Mouse (Mus musculus): ENCODE results near the gene Fam227b. TPM values are rescaled to one million over a fixed set of nuclear protein-coding genes. Genes with fewer than 3 reads are reported as not detected.

The Fam227b gene
- polyA plus RNA-seq (2012; rRNA removed): 0.07 and 0.08 TPM in 2 replicates

- DNase-seq (ENCODE audit: low read depth): peak; percentile 68
Observed at GRCm38 (mm10) chr2:126151855-126152571, at the start of gene Fam227b, which contains the start of gene Dtwd1. Gene Fam227b, minus strand, starts transcription at chr2:126152004. Gene Dtwd1, plus strand, starts transcription at chr2:126152141.

GRCm38 (mm10) chr2:126198971-126199370, 47.2 kb upstream of the Fam227b start:
- no peak for DNase-seq (ENCODE audit: low read depth)

GRCm38 (mm10) chr2:126195631-126196356, 44.0 kb upstream of the Fam227b start:
- DNase-seq (ENCODE audit: low read depth): no peak

- DNase-seq (ENCODE audit: low read depth): no peak
Observed at GRCm38 (mm10) chr2:126192129-126192528, 40.3 kb upstream of the Fam227b start.

- DNase-seq (ENCODE audit: low read depth): no peak
Observed at GRCm38 (mm10) chr2:126191306-126191705, 39.5 kb upstream of the Fam227b start.

GRCm38 (mm10) chr2:126171427-126171826, 19.6 kb upstream of the Fam227b start:
- no peak for DNase-seq (ENCODE audit: low read depth)

GRCm38 (mm10) chr2:126166848-126167617, 15.2 kb upstream of the Fam227b start:
- DNase-seq (ENCODE audit: low read depth): no peak

GRCm38 (mm10) chr2:126166335-126166734, 14.5 kb upstream of the Fam227b start:
- DNase-seq (ENCODE audit: low read depth): no peak

- DNase-seq (ENCODE audit: low read depth): no peak
Observed at GRCm38 (mm10) chr2:126165277-126166018, 13.6 kb upstream of the Fam227b start.

GRCm38 (mm10) chr2:126147723-126148122, 4.1 kb downstream of the Fam227b start:
- DNase-seq (ENCODE audit: low read depth): no peak

GRCm38 (mm10) chr2:126094616-126095015, 57.2 kb downstream of the Fam227b start:
- no peak for DNase-seq (ENCODE audit: low read depth)

GRCm38 (mm10) chr2:126090432-126090831, 61.4 kb downstream of the Fam227b start:
- DNase-seq (ENCODE audit: low read depth): no peak

GRCm38 (mm10) chr2:126086187-126086586, 65.6 kb downstream of the Fam227b start:
- no peak for DNase-seq (ENCODE audit: low read depth)

- DNase-seq (ENCODE audit: low read depth): no peak
Observed at GRCm38 (mm10) chr2:126084326-126084725, 67.5 kb downstream of the Fam227b start.

GRCm38 (mm10) chr2:126079086-126079485, 72.7 kb downstream of the Fam227b start:
- DNase-seq (ENCODE audit: low read depth): no peak

- no peak for DNase-seq (ENCODE audit: low read depth)
Observed at GRCm38 (mm10) chr2:126076506-126076905, 75.3 kb downstream of the Fam227b start.

- DNase-seq (ENCODE audit: low read depth): no peak
Observed at GRCm38 (mm10) chr2:126073744-126074143, 78.1 kb downstream of the Fam227b start.

- no peak for DNase-seq (ENCODE audit: low read depth)
Observed at GRCm38 (mm10) chr2:126069740-126070139, 82.1 kb downstream of the Fam227b start.

GRCm38 (mm10) chr2:126065303-126065856, 86.4 kb downstream of the Fam227b start:
- no peak for DNase-seq (ENCODE audit: low read depth)

GRCm38 (mm10) chr2:126064814-126065213, 87.0 kb downstream of the Fam227b start:
- no peak for DNase-seq (ENCODE audit: low read depth)

- no peak for DNase-seq (ENCODE audit: low read depth)
Observed at GRCm38 (mm10) chr2:126062876-126063275, 88.9 kb downstream of the Fam227b start.
